10 mouse cellular contexts compared by ENCODE assay signal in genomic region chr10:75635019-75635692, GRCm38 (mm10). TPM values are rescaled to one million over a fixed set of nuclear protein-coding genes. Genes with fewer than 3 reads are reported as not detected.
A peak's percentile ranks its signal among the peaks of the same experiment; 100 is the strongest.
DNase-seq lines count a peak whose midpoint lies in the region; TF ChIP-seq lines count a peak whose summit lies in the region.
"Had no signal": no experiment of that assay in that cellular context is flagged by ENCODE, and none has a peak within 500 bp of the region (broad histone marks: within the 10 kb centered on the region; RNA-seq: fewer than 3 reads in every experiment).

No protein-coding gene starts in this region.

- peak; percentile 17 to 18 for DNase-seq in cerebellum, adult 2 months
- DNase-seq in cerebellum, adult 8-10 months, result no peak
- peak; percentile 6 for DNase-seq in kidney, postnatal 10 days
- no peak for DNase-seq in kidney, adult 18-20 months
- peak; percentile 42 for DNase-seq in cerebellum, adult 9-11 months
- DNase-seq in embryo, embryonic 11 days, result no peak

- H3K4me1 ChIP-seq in cerebellum, adult 2 months (ENCODE audit: control insufficient read depth, insufficient read depth, low read length), result no peaks in the 10 kb centered on the region
- peaks cover 73% of the 10 kb centered on the region for H3K4me1 ChIP-seq in E14TG2a.4 (replicated peaks; ENCODE audit: low read depth, low read length)

- no peak overlapping the region for H3K27ac ChIP-seq in cerebellum, adult 2 months (ENCODE audit: insufficient read depth, low read length)
- H3K27ac ChIP-seq: embryonic facial prominence, embryonic 10.5 days; hindbrain, embryonic 13.5 days; limb, embryonic 15.5 days had no signal

- peaks cover 34% of the 10 kb centered on the region for H3K36me3 ChIP-seq in E14TG2a.4 (ENCODE audit: insufficient read depth, low read length)
- H3K36me3 ChIP-seq: embryonic facial prominence, embryonic 10.5 days; hindbrain, embryonic 13.5 days; limb, embryonic 15.5 days had no signal

- TF ChIP-seq CTCF in cerebellum, adult 2 months (IDR thresholded peaks at IDR 0.05; ENCODE audit: borderline replicate concordance, insufficient read depth, low read depth, low read length), result no peak
- TF ChIP-seq CTCF in E14TG2a.4 (conservative IDR thresholded peaks at IDR 0.05; ENCODE audit: low read length), result no peak

- 71% methylated on average over 14 of the region's 14 CpGs for WGBS in cerebellum, adult 2 months

- no peaks in the 10 kb centered on the region for H3K9me3 ChIP-seq in E14TG2a.4 (ENCODE audit: low read length)
- H3K9me3 ChIP-seq: embryonic facial prominence, embryonic 10.5 days; hindbrain, embryonic 13.5 days; limb, embryonic 15.5 days had no signal

- H3K4me3 ChIP-seq in cerebellum, adult 2 months (replicated peaks; ENCODE audit: insufficient read depth, low read depth, low read length), result no peak overlapping the region
- H3K4me3 ChIP-seq in E14TG2a.4 (replicated peaks; ENCODE audit: low read length), result peak overlapping the region; percentile 51
- H3K4me3 ChIP-seq: embryonic facial prominence, embryonic 10.5 days; hindbrain, embryonic 13.5 days; limb, embryonic 15.5 days had no signal

- H3K27me3 ChIP-seq in cerebellum, adult 2 months (ENCODE audit: control insufficient read depth, insufficient read depth, low read length), result no peaks in the 10 kb centered on the region
- H3K27me3 ChIP-seq in E14TG2a.4 (ENCODE audit: insufficient read depth, low read length), result no peaks in the 10 kb centered on the region
- H3K27me3 ChIP-seq: hindbrain, embryonic 13.5 days; limb, embryonic 15.5 days had no signal

- no peak for TF ChIP-seq POLR2A in cerebellum, adult 2 months (IDR thresholded peaks at IDR 0.05; ENCODE audit: borderline replicate concordance, insufficient read depth, low read length)

RNA-seq across cellular contexts. Expression of gene Susd2, which starts 8.7 kb away (rescaled TPM):
- 18.5 and 22.0 TPM in 2 replicates for polyA plus RNA-seq in cerebellum, adult 2 months (2012; rRNA removed)

RNA-seq across cellular contexts. Expression of gene Ggt5, which starts 46.0 kb away (rescaled TPM):
- 4.0 and 6.2 TPM in 2 replicates for polyA plus RNA-seq in cerebellum, adult 2 months (2012; rRNA removed)

Comparison
In these comparisons a context has a peak if more than half of its experiments do, and no peak if none do; other contexts are left out.
1. DNase-seq: peak in cerebellum, adult 2 months (2 of 2), kidney, postnatal 10 days (single experiment) and cerebellum, adult 9-11 months (single experiment); none in cerebellum, adult 8-10 months (single experiment), kidney, adult 18-20 months (single experiment) and embryo, embryonic 11 days (single experiment).